ENCODE assay signal across 26 mouse cellular contexts in the genomic region with DNA sequence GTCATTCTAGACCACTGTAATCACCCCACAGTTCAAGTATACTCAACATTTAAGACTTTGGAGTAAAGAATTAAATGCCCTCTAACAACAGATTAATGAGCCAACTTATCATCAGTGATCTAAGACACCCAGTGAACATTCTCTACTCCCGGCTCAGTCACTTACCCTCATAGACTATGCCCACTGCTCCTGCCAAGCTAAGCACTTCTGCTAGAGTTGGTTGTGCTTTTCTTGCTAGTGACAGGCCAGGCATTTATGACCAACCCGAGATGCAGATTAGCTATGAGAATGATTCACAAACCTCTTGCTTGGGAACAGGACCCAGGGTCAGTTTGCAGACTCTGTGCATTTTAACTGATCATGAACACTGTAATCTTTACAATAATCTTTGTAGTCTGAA.
"Had no signal": no experiment of that assay in that cellular context is flagged by ENCODE, and none has a peak within 500 bp of the region (broad histone marks: within the 10 kb centered on the region; RNA-seq: fewer than 3 reads in every experiment).

No protein-coding gene starts in this region.

- H3K36me3 ChIP-seq: heart, embryonic 10.5 days; hindbrain, embryonic 10.5 days; hindbrain, embryonic 12.5 days; limb, embryonic 10.5 days; limb, embryonic 12.5 days; liver, embryonic 13.5 days; liver, embryonic 15.5 days had no signal

- ATAC-seq: hindbrain, embryonic 16.5 days; inflammation-experienced regulatory T-cells, adult 6 months; intestine, embryonic 16.5 days; liver, postnatal 0 days had no signal

- DNase-seq: gastrocnemius, adult 2 months; gastrocnemius, postnatal 10 days; gastrocnemius, postnatal 25 days; heart, adult 18-20 months; heart, postnatal 10 days; heart, postnatal 4 days; kidney, adult 18-20 months; kidney, postnatal 10 days; kidney, postnatal 25 days; liver; liver, embryonic 13.5 days; liver, postnatal 0 days had no signal

- H3K27me3 ChIP-seq: heart, embryonic 12.5 days; hindbrain, embryonic 12.5 days; limb, embryonic 12.5 days; liver, embryonic 13.5 days; liver, embryonic 15.5 days had no signal

- H3K27ac ChIP-seq: gastrocnemius, adult 2 months; heart, embryonic 10.5 days; hindbrain, embryonic 10.5 days; hindbrain, embryonic 12.5 days; hindbrain, embryonic 14.5 days; layer of hippocampus, adult 2 months; left cerebral cortex, adult 2 months; limb, embryonic 10.5 days; limb, embryonic 12.5 days; liver, embryonic 13.5 days; liver, embryonic 15.5 days had no signal

- H3K4me2 ChIP-seq: heart, embryonic 12.5 days; hindbrain, embryonic 12.5 days; hindbrain, embryonic 14.5 days; limb, embryonic 12.5 days; liver, embryonic 11.5 days; liver, embryonic 13.5 days; liver, embryonic 15.5 days had no signal

- H3K9ac ChIP-seq: heart, embryonic 12.5 days; hindbrain, embryonic 12.5 days; hindbrain, embryonic 14.5 days; limb, embryonic 12.5 days; liver, embryonic 13.5 days; liver, embryonic 15.5 days; liver, postnatal 0 days had no signal

- H3K4me3 ChIP-seq: gastrocnemius, adult 2 months; heart, embryonic 10.5 days; heart, embryonic 12.5 days; hindbrain, embryonic 10.5 days; hindbrain, embryonic 12.5 days; layer of hippocampus, adult 2 months; left cerebral cortex, adult 2 months; limb, embryonic 10.5 days; limb, embryonic 12.5 days; liver, embryonic 13.5 days; liver, embryonic 15.5 days had no signal

- H3K9me3 ChIP-seq: limb, embryonic 10.5 days; liver, embryonic 15.5 days had no signal

- H3K4me1 ChIP-seq: heart, embryonic 10.5 days; heart, embryonic 12.5 days; hindbrain, embryonic 10.5 days; hindbrain, embryonic 12.5 days; limb, embryonic 10.5 days; limb, embryonic 12.5 days; liver, embryonic 13.5 days; liver, embryonic 15.5 days had no signal
